Mouse (Mus musculus): ENCODE data around the gene Tspo2.
"Not testable (repeated sequence)": the region's sequence is repeated elsewhere in the genome, so short reads cannot be mapped to it uniquely, and the experiment has no call there.

Tspo2 gene

DNA sequence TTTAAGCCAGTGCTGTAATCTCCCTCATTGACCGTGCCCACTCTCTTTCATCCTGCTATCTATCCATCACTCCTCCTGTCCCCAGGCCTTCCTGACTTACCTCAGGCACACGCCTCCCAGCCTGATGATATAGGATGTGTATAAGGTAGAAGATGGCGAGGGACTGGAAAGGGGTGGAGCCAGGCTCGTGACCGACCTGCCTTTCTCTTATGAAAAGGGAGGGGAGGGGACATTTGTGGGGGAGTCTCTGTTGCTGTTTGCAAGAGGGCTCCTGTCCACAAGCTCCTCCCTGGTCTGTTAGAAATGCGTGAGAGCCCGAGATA lies at the start of gene Tspo2:
Gene Tspo2 (minus strand): TSS at position 170 of the 323 bp plus-strand sequence.
- DNase-seq = no peak

DNA sequence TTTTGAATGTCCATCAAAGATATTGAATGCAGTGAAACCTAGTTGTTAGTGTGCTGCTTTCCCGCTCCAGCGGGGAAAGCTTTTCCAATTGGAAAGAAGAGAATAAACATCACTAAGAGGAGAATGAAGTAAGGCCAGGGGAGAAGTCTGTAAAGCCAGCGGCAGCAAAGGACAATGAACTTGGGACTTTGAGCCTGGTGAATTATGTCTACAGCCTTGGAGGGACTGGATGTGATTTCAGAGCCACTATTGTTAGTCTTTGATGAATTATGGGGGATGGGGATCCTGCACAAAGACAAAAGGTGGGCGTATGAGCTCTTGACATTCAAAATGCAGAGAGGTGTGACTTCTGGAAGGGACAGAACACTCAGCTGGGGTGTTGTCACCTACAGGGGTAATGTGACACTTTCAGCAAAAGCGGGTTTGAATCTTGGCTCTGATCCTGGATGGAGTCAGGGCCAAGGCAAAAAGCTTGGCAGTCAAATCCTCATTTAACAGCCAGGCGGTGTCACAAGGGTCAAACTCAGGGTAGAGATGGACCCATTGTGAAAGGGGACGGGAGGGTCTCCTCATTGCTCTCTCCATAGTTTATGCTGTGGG lies 49.6 kb upstream of the Tspo2 start:
- DNase-seq = peak; percentile 4

DNA sequence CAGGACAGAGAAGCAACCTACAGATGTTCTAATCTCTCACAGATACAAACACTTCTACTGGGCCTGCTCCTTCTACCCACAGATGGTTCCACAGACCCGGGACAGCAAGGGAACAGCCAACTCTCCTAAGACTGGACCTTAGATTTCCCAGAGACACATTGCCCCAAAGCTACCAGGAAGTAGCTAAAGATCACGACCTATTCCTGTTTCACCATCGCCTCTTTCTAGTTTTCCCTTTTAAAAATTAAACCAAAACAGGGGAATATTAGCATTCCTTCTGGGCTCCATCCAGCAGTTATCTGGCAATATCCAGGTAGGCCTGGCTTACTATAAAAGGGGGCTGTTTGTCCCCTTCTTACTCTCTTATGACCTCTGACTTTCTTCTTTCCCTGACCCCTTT lies 46.7 kb upstream of the Tspo2 start:
- DNase-seq = no peak

GRCm38 (mm10) chr17:48493986-48494385 lies 42.7 kb upstream of the Tspo2 start:
- DNase-seq = no peak

DNA sequence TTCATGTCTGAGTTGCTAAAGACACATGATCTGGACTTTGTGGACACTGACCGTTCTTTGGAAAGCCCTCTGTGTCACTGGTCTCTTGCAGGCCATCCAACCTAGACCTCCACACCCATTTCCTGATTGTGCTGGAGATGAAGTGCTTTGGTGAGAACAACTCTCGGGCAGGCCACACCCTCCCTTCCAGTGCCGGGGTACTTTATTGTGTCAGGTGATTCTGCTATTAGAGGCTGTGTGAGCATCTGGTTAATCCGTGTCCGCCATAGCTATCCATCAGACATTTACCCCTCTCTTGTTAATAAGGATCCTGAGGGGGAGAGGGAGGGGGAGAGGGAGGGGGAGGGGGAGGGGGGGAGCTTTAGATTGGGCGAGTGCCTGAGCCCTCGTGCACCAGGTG lies 42.3 kb upstream of the Tspo2 start:
- no peak for DNase-seq

GRCm38 (mm10) chr17:48492621-48493020 lies 41.3 kb upstream of the Tspo2 start:
- peak; percentile 20 for DNase-seq

- DNase-seq = no peak
Observed at GRCm38 (mm10) chr17:48489466-48489865, 38.1 kb upstream of the Tspo2 start.

DNA sequence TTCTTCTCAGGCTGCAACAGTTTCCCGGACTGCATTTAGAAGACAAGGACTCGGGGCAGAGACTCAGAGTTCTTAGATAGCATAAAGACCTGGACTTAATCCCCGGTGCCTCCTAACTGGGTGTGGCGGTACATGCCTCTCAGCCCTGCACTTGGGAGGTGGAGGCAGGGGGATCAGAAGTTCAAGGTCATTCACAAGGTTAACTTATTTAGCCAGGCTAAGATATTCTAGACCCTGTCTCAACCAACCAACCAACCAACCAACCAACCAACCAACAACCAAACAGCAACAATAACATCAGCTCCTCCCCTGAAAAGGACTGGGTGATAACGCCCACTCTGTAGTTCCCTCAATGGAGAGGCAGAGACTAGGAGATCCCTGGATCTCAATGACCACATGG lies 32.9 kb upstream of the Tspo2 start:
- DNase-seq = no peak

- DNase-seq = no peak
Observed at GRCm38 (mm10) chr17:48483764-48484163, 32.4 kb upstream of the Tspo2 start.

DNA sequence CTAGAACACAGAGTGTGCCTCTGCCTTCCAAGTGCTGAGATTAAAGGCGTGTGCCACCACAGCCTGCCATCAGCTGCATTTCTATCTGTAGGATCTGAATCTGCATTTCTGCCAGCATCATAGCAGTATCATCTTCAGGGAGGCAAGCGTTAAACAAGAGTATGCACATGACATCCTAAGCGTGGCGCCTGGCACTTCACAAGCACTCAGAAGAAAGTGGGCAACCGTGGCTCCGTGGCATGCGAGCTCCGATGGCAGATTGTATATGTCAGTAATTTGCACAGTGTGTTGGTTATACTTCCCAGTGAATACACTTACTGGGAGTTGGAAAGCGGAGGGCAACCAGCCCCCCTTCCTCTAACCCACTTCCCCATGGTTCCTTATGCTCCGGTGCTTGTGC lies 28.6 kb upstream of the Tspo2 start:
- DNase-seq = no peak

GRCm38 (mm10) chr17:48475444-48475843 lies 24.1 kb upstream of the Tspo2 start:
- no peak for DNase-seq

GRCm38 (mm10) chr17:48474282-48474681 lies 23.0 kb upstream of the Tspo2 start:
- DNase-seq = not testable (repeated sequence)

DNA sequence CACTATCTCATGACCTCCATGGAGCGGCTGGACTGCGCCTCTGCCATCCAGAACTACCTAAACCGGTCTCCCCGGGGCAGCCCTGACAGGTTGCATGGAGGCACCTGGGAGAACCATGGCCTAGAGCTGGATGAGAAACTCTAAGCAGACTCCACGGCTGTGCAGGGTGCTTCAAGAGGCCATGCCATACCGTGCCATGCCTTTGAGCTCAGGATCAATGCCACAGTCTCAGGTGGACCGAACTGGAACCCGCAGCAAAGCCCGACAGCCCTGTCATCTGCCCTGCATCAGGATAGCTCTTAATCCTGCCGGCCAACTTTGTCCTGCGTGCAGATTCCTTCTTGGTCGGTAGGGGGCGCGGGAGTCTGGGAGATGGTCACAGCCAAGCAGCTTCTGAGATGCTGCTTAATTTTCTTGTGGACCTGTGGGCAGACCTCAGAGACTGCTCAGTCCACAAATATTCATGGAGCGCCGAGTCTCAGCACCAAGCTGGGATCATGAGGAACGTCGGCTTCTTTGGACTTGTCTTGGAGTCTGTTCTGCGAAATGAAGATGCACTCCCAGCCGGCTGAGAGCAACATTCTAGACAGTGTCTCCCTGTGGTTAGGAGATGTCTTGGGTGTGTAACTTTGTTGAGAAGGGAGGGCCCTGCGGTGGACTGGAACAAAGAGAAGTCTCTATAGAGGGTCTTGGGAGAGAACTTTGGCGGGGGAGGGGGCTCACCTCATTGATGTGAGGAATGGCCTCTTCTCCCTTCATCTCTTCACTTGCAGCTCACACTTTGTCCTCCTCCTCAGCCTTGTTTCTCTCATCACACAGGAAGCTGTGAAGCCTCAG lies 16.3 kb upstream of the Tspo2 start:
- DNase-seq = peak; percentile 85

DNA sequence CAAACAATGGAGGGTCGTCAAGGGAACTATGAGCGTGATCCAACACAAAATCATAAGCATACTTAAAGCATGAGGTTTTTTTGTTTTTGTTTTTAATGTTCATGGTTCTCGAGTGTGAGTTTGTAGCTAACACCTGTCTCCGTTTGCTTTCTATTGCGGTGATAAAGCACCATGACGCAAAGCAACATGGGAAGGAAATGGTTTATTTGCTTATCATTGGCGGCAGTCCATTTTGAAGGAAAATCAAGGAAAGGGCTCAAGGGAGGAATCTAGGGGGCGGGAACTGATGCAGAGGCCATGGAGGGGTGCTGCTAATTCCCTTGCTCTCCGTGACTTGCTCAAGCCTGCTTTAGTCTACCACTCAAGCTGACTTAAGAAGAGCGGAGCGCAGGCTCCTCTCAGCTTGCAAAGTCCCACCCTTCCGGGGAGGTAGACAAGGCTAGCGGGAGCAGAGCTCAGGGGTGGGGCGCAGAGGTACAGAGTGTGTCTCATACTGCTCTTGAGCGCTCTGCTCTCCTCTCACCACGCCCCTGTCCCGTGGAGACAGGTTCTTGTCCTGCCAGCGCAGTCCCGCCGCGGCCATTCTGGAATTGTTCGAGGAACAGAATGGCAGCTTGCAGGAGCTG lies 15.6 kb upstream of the Tspo2 start:
- DNase-seq = no peak

DNA sequence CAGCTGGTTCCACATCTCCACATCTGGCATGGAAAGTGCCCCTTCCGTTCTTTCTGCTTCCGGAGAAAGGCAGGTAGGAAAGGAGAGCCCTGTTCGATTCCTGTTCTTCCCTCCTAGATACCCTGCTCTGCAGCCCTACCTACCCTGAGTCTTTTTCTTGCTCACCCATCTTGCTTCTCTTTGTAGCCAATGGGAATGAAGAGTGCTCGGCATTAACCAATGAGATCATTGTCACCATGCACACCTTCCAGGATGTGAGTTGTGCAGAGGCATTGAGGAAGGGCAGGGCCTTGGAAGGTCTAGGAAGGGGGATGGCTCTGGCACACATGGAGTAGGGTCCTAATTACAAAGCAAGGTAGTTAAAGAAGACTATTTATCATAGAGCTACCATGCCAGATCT lies 12.1 kb upstream of the Tspo2 start:
- no peak for DNase-seq

- no peak for DNase-seq
Observed at GRCm38 (mm10) chr17:48462096-48462495, 10.8 kb upstream of the Tspo2 start.

GRCm38 (mm10) chr17:48457971-48458653 lies 6.8 kb upstream of the Tspo2 start:
- no peak for DNase-seq

DNA sequence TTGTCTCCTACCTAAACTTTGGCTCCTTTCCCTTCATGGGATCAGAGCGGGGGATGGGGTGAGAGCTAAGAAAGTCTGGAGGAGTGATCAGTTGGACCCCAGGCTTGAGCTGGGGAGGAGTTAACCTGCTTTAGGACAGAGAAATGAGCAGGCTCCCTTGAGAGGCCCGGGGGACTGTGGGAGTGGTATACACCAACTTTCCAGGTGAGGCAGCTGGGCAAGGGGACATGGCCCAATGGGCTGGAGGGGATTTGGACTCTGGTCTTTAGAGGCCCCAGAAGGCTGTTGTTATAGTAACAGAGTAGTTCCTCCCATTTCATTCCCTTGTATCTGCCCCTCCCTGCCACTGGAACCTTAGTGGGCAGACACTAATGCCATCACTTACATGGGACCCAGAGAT lies 4.6 kb upstream of the Tspo2 start:
- no peak for DNase-seq

DNA sequence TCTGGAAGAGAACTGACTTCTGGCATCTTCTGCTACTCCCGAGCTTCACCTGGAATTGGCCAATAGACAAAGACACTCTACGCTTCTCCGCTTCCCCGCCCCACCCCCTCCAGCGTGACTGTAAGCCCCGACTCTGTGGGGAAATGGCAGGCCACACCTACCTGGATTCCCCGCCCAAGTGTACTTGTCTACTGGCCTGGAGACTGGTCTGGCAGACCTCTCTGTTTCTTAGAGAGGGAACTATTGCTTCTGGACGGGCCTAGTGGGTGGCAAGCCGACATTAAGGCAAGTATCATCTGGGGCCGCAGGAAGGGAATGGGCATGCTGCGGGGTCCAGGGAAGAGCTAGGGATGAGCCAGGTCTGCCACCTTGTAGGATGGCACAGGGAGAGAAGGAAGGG lies 3.4 kb upstream of the Tspo2 start, which contains the start of gene Unc5cl:
Gene Unc5cl (plus strand): TSS at position 214 of the 400 bp plus-strand sequence.
- no peak for DNase-seq

DNA sequence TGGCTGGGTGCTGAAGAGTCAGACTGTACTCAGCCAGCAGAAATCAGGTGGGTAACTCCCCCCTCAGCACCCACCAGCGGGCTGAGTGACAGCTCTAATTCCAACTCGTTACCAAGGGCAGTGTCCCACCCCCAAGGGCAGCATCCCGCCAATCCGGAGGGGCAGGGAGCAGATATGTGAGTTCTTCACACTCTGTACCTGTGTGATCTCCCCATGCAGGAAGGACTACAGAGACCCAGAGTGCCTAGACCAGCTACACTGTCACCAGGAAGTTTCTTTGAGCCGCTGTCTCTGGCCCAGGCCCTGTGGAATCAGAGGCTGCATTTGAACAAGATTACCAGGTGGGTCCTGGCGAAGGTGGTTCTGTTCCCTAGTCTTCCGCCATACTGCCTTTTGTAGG lies 2.9 kb upstream of the Tspo2 start:
- DNase-seq = no peak

DNA sequence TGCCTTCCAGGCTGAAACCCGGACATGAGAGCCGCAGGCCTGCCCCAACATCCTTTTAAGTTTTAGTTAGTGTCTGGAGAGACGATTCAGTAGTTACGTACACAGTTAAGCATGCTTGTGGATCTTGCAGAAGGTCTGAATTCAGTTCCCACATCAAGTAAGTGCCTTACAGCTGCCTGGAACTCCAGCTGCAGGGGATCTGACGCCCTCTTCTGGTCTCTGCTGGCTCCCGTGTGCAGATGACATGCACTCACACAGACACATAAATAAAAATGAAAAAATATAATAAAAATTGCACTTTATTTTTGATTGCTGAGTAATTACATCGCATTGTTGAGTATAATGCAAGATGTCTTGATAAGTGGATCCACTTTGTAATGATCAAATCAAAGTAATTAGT lies 2.2 kb upstream of the Tspo2 start:
- no peak for DNase-seq

- DNase-seq = no peak
Observed at GRCm38 (mm10) chr17:48451753-48452444, 577 bp upstream of the Tspo2 start.
